Mouse (Mus musculus): ENCODE results near the gene Zfp13.
A peak's percentile ranks its signal among the peaks of the same experiment; 100 is the strongest.
"Not testable (repeated sequence)": the region's sequence is repeated elsewhere in the genome, so short reads cannot be mapped to it uniquely, and the experiment has no call there.

The Zfp13 gene

DNA sequence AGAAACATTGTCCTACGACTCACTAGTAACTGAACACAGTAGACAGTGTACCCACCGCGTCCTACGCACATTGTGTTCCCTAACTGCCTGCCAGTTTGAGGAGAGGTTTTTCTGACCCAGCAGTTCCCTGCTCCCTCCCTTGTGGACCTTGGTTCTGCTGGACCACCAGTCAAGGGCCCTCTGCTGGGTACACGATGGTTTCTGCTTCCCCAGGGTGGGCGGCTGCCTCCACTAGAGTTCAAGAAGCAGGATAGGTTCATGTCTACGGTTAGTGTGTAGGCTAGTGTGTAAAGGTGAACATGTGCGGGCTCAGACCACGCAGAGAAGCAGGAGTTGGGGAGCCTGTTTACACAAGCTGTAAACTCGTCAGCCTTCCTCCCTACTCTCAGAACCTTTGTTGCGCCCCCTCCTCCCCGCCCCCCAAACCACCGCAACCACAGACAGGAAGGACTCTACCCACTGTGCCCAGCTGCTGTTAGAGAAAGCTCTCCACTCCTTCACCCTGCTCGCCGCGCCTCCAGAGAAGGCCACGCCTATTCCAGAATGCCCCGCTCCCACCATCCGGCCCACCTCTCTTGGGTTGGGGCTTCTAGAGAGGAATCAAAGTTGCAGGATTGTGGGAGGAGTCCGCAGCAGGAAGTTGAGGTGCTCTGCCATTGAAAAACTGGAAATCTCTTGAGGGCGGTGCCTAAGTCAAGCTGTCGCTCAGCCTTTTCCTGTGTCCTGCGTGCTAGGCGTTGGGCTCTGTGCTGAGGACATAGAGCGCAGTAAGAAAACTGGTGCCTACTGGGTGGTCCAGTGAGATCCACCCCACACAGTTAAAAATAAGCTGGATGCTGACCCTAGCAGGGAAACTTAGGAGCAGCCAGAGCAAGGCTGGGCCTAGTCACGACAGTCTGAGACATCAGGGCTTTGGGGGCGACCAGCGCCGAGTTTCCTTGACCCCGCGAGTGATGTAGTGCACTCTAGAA lies at the start of gene Zfp13:
Gene Zfp13 (minus strand): TSS at position 906 of the 971 bp plus-strand sequence.
- peak; percentile 93 for DNase-seq (ENCODE audit: low read depth, low spot score)

DNA sequence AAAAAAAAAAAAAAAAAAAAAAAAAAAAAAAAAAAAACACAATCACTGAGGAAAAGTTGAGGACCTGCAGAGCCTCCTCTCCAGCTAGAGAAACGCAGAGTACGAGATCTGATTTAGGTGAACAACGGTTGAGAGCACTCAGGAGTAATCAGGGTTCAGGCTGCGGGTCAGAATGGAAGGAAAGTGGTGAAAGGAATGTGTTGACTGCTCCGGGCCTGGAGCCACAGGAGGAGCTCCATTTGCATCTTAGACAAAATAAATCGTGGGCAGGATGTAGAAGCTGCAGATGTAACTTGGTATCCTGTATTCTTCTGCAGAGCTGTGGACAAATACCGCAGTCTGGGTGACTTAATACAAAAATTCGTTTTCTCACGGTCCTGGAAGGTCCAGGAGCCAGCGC lies 46.6 kb upstream of the Zfp13 start:
- no peak for DNase-seq (ENCODE audit: low read depth, low spot score)

DNA sequence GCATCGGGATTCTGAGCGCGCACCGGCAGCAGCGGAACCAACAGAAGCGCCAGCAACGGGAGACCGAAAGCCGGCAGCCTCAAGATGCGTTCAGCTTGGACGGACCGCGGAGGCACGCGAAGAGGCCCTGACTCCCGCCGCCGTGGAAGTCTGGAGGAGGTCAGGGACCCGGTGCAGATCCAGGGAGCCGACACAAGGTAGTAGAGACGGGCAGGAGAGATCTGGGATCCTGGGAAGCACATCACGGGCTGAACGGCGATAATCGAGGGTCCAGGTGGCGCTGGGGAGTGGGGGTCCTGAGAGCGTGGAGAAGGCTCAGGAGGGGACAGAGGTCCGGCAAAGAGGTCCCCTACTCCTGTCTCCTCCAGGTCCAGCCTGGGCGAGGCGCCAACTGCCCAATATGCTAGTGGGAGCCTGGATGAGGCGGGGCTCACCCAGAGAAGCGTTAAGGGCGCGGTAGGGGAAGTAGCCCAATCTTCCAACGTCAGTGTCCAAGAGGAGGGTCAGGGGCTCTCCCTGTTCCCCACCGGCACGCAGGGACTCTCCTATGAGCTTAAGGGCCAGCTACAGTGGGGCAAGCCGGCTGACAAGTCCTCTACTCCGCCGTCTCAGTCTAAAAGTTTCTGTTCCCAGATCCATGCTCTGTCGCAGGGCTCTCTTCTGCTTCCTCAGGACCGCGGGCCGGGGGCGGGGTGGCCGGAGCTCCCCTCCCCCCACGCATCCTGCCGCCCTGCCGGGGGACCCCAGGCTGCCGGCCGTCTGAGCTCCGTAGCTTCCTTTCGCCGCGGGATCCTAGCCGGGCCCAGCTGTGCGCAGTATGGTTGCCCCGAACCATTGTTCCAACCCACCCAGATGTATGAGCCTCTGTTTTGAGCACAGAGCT lies 45.6 kb upstream of the Zfp13 start, which contains the start of gene Mmp25:
Gene Mmp25 (minus strand): TSS at position 665 of the 883 bp plus-strand sequence.
- no peak for DNase-seq (ENCODE audit: low read depth, low spot score)

DNA sequence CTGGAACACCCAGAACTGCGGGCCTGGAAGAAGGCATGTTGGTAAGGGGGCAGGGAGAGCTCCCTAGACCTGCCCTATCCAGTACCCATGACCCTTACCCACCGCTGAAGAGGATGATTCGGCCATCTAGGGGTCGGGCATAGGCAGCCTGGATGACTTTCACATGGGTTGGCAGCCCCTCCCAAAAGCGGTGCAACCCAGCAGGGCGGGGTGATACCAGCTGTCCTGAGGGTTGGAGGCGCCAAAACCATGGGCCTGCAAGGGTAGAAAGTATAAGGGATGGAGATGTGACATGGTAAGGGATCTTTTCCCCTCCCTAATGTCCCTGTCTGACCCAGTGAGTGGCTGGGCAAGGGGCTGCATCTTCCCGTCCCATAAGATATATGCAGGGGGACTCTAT lies 32.0 kb upstream of the Zfp13 start:
- no peak for DNase-seq (ENCODE audit: low read depth, low spot score)

DNA sequence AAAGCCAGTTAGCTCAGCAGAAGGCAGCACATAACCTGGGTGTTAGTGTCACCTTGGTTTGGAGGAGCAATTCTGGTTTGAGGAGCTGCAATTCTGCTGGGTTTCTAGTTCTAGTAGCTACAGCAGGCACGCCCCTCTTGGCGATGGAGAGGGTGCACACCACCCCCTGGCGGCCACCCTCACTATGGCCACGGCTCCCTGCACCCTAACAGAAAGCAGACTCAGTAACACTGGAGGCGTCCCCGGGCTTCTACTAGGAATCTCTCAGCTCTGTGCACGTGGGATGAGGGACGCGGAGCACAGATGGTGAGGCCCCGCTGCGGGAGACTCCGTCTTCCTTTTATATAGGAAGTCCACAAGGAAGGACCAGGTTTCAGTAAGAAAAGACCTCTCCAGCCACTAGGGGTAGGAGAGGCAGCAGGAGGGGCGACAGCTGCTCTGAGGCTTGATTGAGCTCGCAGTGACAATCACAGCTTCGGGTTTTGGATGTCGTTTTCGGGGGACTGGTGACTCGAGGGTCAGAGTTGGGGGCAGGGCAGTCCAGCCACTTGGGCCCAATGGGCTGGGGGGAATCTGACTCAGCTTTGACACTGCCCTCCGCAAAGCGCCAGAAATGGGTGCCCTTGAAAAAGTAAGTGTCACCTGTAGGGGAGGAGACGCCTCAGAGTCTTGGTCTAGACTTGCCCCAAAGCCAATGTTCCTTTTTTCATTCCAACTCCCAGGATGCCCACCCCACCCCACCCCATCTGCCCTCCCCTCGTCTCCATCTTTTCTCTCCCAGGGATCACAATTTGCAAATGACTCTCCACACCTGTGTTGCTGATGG lies 31.1 kb upstream of the Zfp13 start:
- DNase-seq (ENCODE audit: low read depth, low spot score): peak; percentile 74

DNA sequence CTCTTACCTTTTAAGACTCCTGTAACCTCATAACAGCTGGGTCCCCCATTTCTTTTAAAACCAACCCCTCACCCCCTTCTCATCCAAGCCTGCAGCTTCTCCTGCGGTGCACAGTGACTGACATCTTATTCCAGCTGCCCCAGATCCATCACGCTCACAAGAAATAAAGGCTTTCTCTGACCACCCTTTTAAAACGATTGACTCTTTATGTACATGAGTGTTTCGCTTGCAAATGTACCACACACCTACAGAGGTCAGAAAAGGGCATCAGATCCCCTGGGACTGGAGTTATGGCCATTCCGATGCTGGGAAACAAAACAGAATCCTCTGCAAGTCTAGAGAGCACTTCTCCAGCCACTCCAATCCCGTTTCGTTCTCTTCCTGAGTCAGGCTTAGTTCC lies 28.5 kb upstream of the Zfp13 start:
- DNase-seq (ENCODE audit: low read depth, low spot score): no peak

DNA sequence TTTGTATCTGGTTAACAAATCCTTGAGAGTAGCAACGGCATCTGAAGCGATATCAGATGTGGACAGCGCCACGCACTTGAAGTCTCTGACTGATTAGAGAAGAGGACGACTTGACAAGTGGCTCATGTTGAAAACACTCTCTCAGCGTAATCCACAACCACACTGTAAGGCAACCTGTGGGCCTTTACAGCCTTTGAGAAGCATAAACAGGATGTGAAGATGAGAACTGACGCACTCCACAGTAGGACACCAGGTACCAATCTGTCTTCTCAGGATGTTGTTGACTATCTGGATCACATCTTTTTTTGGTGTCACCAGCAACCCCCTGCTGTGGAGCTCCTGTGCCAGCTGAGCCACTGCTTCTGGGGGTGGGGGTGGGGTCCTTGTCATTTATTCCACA lies 21.1 kb upstream of the Zfp13 start:
- no peak for DNase-seq (ENCODE audit: low read depth, low spot score)

DNA sequence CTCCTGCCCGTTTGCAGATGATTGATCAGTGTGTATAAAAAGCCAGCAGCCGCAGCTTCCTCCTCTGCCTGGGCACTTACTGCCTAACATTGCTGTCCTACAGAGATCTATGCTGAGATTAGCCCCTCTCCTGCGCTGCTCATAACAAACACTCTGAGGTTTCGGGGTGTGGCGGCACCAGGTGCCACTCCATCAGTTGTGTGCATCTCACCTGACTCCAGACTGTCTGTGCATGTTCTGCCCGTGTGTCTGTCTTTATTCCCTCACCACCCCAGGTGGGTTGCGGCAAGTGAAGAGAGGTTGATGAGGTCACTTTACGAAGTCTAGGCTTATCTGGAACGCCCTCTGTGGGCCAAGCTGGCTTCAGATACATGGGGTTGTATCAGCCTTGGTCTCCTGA lies 17.8 kb upstream of the Zfp13 start:
- no peak for DNase-seq (ENCODE audit: low read depth, low spot score)

DNA sequence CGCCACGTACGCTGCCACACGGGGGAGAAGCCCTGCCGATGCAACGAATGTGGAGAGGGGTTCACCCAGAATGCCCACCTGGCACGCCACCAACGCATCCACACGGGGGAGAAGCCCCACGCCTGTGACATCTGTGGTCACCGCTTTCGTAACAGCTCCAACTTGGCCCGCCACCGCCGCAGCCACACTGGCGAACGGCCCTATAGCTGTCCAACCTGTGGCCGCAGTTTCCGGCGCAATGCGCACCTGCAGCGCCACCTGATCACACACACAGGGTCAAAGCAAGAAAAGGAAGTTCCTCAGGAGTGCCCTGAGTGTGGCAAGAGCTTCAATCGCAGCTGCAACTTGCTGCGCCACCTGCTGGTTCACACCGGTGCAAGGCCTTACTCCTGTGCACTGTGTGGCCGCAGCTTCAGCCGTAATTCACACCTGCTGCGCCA lies 11.1 kb upstream of the Zfp13 start:
- no peak for DNase-seq (ENCODE audit: low read depth, low spot score)

DNA sequence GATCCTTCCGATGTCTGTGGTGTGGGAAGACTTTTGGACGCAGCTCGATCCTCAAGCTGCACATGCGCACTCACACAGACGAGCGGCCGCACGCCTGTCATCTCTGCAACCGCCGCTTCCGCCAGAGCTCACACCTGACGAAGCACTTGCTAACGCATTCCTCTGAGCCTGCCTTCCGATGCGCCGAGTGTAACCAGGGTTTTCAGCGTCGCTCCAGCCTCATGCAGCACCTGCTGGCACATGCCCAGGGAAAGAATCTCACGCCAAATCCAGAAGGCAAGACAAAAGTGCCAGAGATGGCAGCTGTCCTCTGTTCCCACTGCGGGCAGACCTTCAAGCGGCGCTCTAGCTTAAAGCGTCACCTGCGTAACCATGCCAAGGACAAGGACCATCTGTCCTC lies 10.3 kb upstream of the Zfp13 start:
- DNase-seq (ENCODE audit: low read depth, low spot score): no peak

DNA sequence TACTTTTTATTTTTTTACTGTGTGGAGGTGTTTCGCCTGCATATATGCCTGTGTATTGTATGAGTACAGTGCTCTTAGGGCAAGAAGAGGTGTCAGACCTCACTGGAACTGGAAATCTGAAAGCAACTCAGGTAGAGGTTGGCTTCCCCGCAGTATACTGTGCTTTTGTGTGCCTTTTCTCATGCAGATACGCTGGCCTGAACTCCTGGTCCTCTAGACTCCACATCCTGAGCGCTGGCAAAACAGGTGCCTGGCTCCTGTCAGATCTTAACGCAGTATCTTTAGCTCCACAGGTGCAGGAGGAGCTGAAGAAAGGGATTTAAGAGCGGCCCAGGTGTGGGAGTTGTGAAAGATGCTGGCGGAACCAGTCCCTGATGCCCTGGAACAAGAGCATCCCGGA lies 5.9 kb upstream of the Zfp13 start:
- DNase-seq (ENCODE audit: low read depth, low spot score): no peak

DNA sequence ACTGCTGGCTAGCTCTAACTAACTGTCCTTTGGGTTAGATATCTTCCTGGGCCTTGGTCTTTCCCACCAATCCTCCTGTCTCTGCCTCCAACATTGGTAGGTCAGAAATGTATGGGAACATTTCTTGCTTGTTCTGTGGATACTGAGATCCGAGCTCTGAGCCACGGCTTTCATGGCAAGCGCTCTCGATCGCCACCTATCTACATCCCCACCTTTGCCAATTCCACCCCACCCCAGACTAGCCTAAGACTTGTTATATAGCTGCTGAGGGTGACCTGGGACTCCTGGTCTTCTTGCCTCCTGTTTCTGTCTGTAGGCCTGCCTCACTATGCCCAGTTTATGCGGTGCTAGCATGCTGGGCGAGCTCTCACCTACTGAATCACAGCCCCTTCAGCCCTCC lies 5.1 kb upstream of the Zfp13 start:
- no peak for DNase-seq (ENCODE audit: low read depth, low spot score)

DNA sequence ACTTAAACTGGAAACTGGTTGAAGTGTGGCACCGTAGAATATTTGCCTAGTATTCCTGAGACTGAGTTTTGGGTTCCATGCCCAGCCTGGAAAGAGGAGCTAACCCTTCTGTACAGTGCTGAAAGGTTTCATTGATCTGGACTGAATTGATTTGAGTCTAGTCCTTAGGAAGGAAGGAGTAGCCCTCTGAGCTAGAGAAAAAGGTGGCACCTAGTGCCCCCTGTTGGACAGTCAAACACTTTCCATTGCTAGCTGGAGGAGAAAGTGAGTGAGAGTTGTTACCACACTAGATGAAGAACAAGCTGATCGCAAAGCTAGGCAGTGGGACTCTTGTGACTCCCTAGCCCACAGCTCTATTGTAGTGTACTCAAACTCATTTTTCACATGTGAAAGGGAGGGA lies 4.3 kb upstream of the Zfp13 start:
- DNase-seq (ENCODE audit: low read depth, low spot score): no peak

DNA sequence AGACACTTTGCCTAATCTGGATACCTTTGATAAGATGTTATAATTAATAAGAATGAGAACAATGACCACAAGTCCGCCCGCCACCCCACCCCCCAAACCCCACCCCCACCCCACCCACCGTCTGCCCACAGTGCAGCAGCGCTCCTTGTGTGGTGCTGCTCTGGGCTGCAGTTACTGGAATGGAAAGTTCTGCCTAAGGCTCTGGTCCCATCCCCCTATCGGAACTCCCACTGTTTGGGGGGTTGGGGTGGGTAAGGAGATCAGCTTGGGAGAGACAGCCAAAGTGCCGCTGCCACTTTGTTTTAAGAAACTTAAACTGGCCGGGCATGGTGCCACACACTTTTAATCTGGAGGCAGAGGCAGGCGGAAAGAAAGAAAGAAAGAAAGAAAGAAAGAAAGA lies 3.8 kb upstream of the Zfp13 start:
- DNase-seq (ENCODE audit: low read depth, low spot score): no peak

DNA sequence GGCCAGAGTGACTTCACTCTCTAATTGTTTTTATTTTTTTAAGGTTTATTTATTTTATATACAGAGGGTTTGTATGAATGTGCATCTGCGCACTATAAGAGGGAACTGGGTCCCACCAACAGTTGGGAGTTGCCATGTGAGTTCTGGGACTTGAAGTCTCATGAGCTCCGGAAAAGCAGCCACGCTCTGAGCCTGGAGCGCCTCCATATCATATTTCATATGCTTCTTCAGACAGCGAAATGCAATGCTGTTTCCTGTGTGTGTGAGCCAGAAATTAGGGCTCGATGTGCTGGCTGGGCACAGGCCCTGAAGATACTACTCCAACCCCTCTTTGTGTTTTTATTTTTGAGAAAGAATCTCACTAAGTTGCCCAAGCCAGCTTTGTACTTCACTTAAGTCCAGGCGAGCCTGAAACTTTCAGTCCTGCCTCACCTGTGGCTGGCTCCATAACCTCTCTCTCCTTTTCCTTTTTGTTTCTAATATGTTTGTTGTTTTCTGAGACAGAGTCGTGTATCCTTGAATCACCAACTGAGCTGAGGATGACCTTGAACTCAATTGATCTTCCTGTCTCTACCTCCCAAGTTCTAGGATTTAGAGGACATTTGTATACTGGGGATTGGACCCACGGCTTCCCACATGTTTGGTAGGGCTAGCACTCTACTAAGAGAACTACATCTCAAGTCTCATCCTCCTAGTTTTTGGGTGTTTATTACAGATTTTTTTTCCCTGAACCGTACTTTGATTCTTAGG lies 2.7 kb upstream of the Zfp13 start:
- no peak for DNase-seq (ENCODE audit: low read depth, low spot score)

DNA sequence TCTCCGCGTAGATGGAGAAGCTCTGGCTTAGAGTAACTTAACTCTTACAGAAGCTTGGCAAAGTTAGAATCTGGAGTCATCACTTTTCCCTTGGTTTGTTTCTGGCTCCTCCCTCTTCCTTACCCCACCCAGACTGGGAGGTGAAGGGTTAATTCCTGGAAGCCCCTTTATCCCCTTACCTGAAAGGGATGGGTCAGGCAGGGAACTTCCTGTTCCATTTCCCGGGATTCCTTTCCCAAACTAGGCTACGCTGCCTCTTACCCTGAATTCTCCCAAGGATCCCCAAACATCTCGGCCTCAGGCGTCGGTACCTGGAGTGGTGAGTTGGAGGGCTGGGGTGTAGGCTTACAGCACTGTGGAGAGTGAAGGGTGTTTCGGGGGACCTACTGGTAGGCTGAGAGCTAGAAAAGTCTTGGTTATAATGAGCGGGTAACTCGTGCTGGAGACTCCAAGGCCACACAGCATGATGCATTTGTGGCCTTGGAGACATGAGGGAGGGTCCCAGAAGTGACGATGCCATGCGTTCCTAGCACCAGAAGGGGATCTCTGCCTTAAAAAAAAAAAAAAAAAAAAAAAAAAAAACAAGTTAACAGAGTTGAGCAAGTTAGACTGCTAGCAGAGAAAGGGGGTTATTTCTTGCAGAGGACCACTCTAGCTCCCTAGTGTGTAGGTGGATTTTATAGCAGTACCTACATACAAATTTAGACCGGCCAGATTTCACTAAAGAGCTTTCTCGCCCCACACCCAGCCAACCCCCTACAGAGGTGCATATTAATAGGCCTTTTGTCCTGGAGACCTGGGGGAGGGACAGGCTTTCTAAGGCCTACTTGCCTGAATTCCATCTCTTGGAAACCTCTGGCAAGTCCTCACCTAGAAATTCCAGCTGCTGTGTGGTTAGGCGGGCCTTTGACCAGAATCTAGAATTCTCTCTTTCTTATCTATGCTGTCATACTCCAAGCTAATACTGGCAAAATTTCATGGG lies 1.6 kb upstream of the Zfp13 start, which contains the start of gene Zscan10:
Gene Zscan10 (plus strand): TSS at position 216 of the 982 bp plus-strand sequence.
- DNase-seq (ENCODE audit: low read depth, low spot score): no peak

DNA sequence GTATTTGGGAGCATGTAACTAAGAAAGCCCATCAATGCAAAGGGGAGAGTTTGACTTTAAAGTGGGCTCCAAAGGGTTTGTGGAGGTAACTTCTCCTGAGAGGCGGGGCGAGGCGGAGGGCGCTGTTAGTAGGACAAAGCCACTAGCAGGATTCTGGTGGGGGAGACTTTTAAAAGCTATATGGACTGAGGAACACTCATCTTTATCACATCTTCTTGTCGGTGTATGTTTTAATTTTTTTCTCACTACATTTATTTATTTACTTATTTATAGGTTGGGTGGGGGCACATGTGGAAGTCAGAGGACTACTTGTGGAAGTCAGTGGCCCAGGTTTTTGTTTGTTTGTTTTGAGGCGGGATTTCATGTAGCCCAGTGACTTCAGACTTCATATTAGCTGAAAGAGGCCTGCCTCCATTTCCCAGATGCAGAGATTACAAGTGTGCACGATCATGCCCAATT lies 347 bp upstream of the Zfp13 start:
- DNase-seq (ENCODE audit: low read depth, low spot score): no peak

DNA sequence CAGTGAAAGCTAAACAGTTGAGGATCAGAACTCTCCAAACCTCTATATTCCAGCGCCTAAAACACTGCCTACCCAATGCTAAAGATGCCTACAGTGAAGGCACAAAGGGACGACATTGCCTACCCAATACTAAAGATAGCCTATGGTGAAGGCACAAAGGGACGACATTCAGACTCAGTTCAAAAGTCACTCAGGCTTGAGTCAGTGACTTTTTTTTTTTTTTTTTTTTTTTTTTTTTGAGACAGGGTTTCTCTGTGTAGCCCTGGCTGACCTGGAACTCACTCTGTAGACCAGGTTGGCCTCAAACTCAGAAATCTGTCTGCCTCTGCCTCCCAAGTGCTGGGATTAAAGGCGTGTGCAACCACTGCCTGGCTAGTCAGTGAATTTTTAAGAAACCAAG lies 4.1 kb downstream of the Zfp13 start:
- DNase-seq (ENCODE audit: low read depth, low spot score): not testable (repeated sequence)

DNA sequence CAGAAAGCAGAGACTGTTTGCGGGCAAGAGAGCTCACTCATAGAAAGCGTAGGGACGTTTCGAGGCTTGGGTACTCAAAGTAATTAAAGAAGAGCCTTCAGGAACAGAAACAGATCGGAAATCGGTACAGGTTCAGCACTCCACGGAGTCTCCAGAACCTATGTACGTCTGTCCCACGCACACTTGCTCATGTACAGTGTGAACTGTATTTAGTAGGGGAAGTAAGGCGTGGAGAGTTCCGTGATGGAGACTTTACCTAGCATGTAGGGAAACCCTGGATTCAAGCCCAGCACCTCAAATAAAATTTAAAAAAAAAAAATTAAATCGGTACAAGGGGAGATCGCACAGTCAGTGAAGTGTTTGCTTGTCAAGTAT lies 6.4 kb downstream of the Zfp13 start:
- no peak for DNase-seq (ENCODE audit: low read depth, low spot score)

Data from forelimb bud, embryonic 11.5 days (tissue).